Mouse (Mus musculus) spleen, adult 2 months (tissue): Measurements from ENCODE around the gene Slc29a2. TPM values are rescaled to one million over a fixed set of nuclear protein-coding genes. Genes with fewer than 3 reads are reported as not detected.

Experiments used
- DNase-seq, 2 experiments: peaks; one replicate each; pipeline versions ENCODE4 v3.0.0 to v3.0.0-alpha.2; 2012 to 2021; ENCODE audit warnings: low spot score in 2 of 2, low read depth in 1 of 2
- H3K27ac ChIP-seq: fragments of 200-500 bp; 2 replicates; pipeline ENCODE4 v1.5.1; 2012; ENCODE audit warnings: low read length, inconsistent platforms; ENCODE audit not compliant: insufficient read depth
- H3K27me3 ChIP-seq: fragments of 200-500 bp; 2 replicates; pipeline ENCODE4 v1.6.1; 2012; ENCODE audit warnings: mild to moderate bottlenecking, moderate library complexity, low read length, inconsistent platforms; ENCODE audit not compliant: control insufficient read depth, insufficient read depth
- H3K36me3 ChIP-seq: fragments of 200-500 bp; 2 replicates; pipeline ENCODE4 v1.6.1; 2012; ENCODE audit warnings: mild to moderate bottlenecking, low read length, inconsistent platforms; ENCODE audit not compliant: control insufficient read depth, insufficient read depth
- H3K4me1 ChIP-seq: fragments of 200-500 bp; 2 replicates; pipeline ENCODE4 v1.6.1; 2011; ENCODE audit warnings: inconsistent platforms; ENCODE audit not compliant: control insufficient read depth, insufficient read depth, insufficient read length
- H3K4me3 ChIP-seq: fragments of 200-500 bp; 2 replicates; pipeline ENCODE4 v1.5.1; 2011; ENCODE audit warnings: mild to moderate bottlenecking, inconsistent platforms; ENCODE audit not compliant: insufficient read depth, insufficient read length; ENCODE audit errors: extremely low read depth
- CTCF ChIP-seq: fragments of 200-500 bp; IDR thresholded peaks from 2 replicates; pipeline ENCODE4 v1.5.1; 2011; ENCODE audit warnings: mild to moderate bottlenecking, inconsistent platforms; ENCODE audit not compliant: insufficient read depth, insufficient read length, insufficient replicate concordance; ENCODE audit errors: extremely low read depth
- POLR2A ChIP-seq: fragments of 200-500 bp; IDR thresholded peaks from 2 replicates; pipeline ENCODE4 v1.6.1; 2011; ENCODE audit warnings: low read depth, low read length, inconsistent platforms
- WGBS: fragments of 180-500 bp; shearing (Covaris S2); methylation state at CpG from one replicate; pipeline ENCODE4 v1.1.7; 2018; 5-methylcytosine and 5-hydroxymethylcytosine counted together
- polyA plus RNA-seq: library from polyadenylated mRNA; depleted of rRNA; stranded (reverse); fragments of >200 nt; gene quantifications from 2 replicates; pipeline ENCODE4 v1.2.3, GENCODE M21; 2012

Slc29a2 gene
- polyA plus RNA-seq, 1 experiment: 6.8 TPM

DNA sequence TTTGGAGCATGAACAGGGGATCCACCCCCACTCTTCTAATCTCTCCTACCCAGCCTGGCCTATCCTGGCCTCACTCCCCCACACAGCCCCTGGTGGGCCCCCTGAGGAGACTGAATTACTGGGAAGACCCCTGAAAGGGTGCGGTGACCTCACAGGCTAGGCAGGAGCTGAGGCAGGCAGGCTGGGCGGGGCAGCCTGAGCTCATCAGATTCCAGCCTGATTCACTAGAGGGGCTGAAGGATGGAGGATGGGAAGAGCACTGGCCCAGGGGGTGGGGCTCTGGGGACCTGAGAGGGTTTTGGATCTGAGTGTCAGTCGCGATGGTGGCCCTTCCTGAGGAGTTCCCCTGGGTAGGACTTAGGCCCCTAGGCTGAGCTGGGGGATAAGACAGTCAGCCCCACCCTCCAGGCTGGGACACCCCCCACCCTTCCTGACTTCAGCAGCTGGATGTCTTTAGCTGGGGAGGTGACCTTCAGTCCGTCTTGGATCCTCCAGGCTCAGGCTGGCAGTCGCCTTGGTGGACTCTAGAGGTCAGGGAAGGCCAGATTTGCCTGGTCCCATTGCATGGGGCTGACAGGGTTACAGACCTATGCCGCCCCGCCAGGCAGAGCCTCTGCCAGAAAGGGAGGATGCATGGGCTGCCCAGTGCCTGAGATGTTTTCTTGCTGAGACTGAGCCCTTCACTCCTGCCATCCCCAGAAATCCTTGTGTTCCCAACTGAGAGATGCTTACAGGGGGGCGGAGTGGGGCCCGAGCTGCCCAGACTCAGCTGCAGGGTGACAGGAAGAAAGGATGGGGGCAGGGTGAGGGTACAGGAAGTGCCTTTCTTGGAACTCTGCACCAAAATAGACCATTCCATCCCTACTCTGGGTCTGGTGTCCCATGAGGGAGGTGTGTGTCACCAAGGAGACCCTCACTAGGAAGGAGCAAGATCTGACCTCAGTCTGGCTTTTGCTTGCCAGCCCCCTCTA lies 35.4 kb downstream of the Slc29a2 start:
- Histone ChIP-seq H3K27me3 (no peaks in the 10 kb centered on the region), H3K4me1 (peaks cover 2% of the 10 kb centered on the region; the same call in 1 of the 2 replicates), H3K36me3 (no peaks in the 10 kb centered on the region), H3K27ac (0 out of 2 replicates have a peak overlapping the region, but pooled peaks have one; percentile 32), H3K4me3 (no peak overlapping the region)
- WGBS: 44% methylated on average over 10 of the region's 10 CpGs
- TF ChIP-seq POLR2A (no peak), CTCF (no peak)
- DNase-seq: no peak

DNA sequence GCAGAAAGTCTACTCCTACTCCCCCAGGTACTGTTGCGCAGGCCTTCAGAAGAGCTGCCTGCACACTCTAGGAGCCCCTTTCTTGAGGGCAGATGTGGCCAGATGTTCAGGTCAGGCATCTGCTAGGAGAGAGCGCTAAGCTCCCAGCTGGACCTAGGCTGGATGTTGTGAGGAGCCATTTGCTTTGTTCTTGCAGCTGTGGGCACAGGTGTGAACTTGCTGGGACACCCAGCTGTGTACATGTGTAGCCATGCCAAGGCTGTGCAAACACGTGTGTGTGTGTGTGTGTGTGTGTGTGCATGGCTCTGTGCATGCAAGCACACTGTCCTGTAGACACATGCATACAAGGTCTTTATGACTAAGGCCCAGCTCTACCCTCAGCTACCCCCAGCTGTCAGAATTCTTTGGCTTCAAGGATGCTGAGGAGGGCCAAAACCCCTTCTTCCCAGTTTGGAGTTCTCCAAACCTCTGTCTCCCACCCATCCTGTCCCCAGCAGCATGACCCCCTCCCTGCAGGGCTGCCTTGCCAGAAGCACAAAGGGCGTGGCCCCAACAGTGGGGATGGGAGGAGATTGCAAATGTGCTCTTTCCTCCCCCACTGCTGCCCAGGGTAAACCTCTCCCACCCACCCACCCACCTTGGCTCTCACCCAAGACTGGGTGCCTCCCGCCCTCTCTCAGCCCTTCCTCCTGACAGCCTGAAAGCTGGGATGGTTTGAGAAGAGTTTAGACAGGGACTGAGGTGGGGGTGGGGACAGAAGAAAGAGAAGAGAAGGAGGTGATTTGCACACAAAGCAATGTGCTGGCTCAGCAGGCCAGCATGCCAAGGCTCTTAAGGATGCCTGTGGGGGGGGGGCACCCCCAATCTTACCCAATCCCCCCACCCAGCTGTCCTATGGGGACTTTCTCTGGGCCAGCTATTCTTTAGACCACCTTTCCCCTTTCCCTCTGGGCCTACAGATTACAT lies 37.0 kb downstream of the Slc29a2 start:
- TF ChIP-seq CTCF: no peak
- no peak for TF ChIP-seq POLR2A
- WGBS: 77% methylated on average over 5 of the region's 5 CpGs
- H3K27ac ChIP-seq: no peak overlapping the region
- H3K4me1 ChIP-seq: peaks cover 2% of the 10 kb centered on the region; the same call in 1 of the 2 replicates
- no peaks in the 10 kb centered on the region for H3K27me3 ChIP-seq
- H3K36me3 ChIP-seq: no peaks in the 10 kb centered on the region
- no peak overlapping the region for H3K4me3 ChIP-seq
- no peak for DNase-seq

DNA sequence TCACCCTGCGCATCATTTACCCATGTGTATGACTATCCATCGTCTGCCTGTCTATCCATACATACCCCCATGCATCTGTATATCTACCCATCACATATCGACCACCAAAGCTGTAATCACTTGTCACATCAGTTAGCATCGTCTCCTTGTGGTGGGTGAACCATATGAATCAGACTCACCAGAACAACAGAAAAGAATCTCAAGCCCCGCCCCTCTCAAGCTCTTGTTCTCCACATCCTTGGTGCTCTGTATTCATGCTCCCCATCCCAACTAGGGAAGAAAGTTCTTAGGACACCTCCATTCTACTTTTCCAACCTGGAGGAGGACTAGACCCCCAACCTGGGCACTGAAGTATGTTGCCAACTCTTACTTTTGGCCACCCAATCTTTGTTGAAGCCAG lies 38.4 kb downstream of the Slc29a2 start:
- TF ChIP-seq POLR2A: no peak
- no peak for TF ChIP-seq CTCF
- peaks cover 2% of the 10 kb centered on the region; the same call in 1 of the 2 replicates for H3K4me1 ChIP-seq

DNA sequence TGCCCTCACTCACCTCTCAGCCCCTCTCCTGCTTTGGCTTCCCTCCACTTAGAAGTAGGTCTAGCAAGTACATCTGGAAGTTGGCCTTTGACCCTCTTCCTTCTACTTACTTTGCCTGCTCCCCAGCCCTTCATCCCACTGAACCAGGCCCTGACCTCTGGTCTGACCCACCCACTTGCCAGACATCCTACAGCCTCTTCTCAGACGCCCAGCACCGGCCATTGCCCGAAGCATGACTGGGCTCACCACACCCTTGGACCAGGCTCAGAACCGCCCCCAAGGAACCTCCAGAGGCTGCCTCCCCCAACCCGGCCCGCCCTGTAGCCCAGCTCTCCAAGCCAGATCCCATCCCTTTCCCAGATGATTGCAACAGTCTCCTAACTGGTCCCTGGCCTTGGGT lies 38.8 kb downstream of the Slc29a2 start:
- H3K36me3 ChIP-seq: no peaks in the 10 kb centered on the region
- TF ChIP-seq POLR2A (no peak), CTCF (no peak)
- peaks cover 2% of the 10 kb centered on the region; the same call in 1 of the 2 replicates for H3K27me3 ChIP-seq
- peaks cover 2% of the 10 kb centered on the region; the same call in 1 of the 2 replicates for H3K4me1 ChIP-seq
- no peak overlapping the region for H3K4me3 ChIP-seq
- 86% methylated on average over 6 of the region's 6 CpGs for WGBS
- H3K27ac ChIP-seq: no peak overlapping the region
- no peak for DNase-seq

More for the DNA sequence above, 38.4 kb downstream of the Slc29a2 start:
- DNase-seq: no peak
- H3K4me3 ChIP-seq: no peak overlapping the region
- WGBS: 76% methylated on average over 5 of the region's 5 CpGs
- no peak overlapping the region for H3K27ac ChIP-seq
- peaks cover under 1% of the 10 kb centered on the region; the same call in 1 of the 2 replicates for H3K27me3 ChIP-seq
- no peaks in the 10 kb centered on the region for H3K36me3 ChIP-seq

DNA sequence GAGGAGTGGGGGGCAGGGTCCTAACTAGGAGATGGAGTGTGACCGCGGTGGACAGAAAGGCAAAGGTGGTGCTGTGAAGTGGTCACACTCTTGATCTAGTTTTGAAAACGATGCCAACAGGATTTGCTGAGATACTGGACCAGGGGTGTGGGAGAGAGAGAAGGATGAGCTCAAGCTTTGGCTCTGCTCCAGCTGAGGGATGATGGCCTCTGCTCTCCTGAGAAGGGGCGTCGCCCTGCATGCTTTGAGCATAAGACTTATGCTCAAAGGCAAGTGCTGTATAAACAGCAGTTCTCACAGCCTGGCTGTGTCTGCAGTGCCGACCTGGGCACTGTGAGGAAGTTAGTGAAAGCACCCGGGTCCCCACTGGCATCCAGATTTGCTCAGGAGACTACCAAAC lies 41.4 kb downstream of the Slc29a2 start:
- no peak for DNase-seq
- TF ChIP-seq CTCF: no peak
- TF ChIP-seq POLR2A: no peak
- Histone ChIP-seq H3K27ac (no peak overlapping the region), H3K27me3 (peaks cover 12% of the 10 kb centered on the region), H3K4me1 (peaks cover 6% of the 10 kb centered on the region), H3K36me3 (no peaks in the 10 kb centered on the region), H3K4me3 (no peak overlapping the region)
- WGBS: 61% methylated on average over 7 of the region's 7 CpGs

DNA sequence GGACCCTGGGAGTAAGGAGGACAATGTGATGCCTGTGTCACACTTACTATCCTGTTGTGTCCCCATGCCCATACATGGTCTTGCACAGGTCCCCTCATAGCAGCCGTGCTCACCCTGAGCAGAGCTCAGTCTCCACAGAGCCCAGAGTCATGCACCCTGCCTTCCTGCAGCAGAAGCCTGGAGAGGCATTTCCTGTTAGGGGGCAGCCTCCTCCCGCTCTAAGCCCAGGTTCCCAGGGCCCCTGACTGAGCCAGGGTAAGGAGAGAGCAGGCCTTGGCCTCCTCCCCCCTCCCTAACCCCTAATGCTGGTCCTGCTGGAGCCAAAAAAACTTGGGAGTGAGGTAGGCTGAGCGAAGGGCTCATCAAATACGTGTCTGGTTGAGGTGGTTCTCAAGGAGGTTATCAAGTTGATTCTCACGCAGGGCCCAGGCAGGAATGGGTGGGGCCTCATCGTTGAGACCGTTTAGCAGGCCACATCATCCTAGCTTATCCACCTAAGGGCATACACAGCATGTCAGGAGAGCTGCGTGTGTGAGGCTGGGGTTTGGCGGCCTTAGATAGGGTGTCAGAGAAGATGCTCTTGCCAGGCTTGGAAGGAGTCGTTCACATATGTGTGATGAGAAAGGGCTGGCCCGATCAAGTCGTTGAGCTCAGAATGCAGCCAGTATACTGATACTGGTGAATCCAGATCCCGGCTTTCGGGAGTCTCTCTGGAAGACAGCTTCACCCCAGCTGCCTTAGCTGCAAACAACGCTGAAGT lies 43.6 kb downstream of the Slc29a2 start:
- WGBS: 12% methylated on average over 15 of the region's 15 CpGs
- Histone ChIP-seq H3K4me3 (no peak overlapping the region), H3K27ac (0 out of 2 replicates have a peak overlapping the region, but pooled peaks have one; percentile 16), H3K4me1 (peaks cover 6% of the 10 kb centered on the region), H3K36me3 (no peaks in the 10 kb centered on the region), H3K27me3 (peaks cover 12% of the 10 kb centered on the region)
- no peak for DNase-seq
- TF ChIP-seq POLR2A: no peak
- TF ChIP-seq CTCF: no peak
